Mouse (Mus musculus): ENCODE data around the gene Edar. TPM values are rescaled to one million over a fixed set of nuclear protein-coding genes. Genes with fewer than 3 reads are reported as not detected.

The Edar gene
- polyA plus RNA-seq, 1 experiment from 2014 or later, result 0.17 TPM

GRCm38 (mm10) chr10:58585427-58586223 lies 89.8 kb downstream of the Edar start:
- H3K4me1 ChIP-seq (replicated peaks), result no peaks in the 10 kb centered on the region
- no peak overlapping the region for H3K4me2 ChIP-seq (replicated peaks)
- no peak overlapping the region for H3K9ac ChIP-seq (replicated peaks)
- no peaks in the 10 kb centered on the region for H3K36me3 ChIP-seq
- no peak overlapping the region for H3K4me3 ChIP-seq (replicated peaks)
- no peak for ATAC-seq
- H3K27me3 ChIP-seq, result no peaks in the 10 kb centered on the region
- H3K27ac ChIP-seq, result no peak overlapping the region
- WGBS, result 85% methylated on average over 5 of the region's 5 CpGs
- no peaks in the 10 kb centered on the region; the same call in 1 of the 2 replicates for H3K9me3 ChIP-seq

GRCm38 (mm10) chr10:58560521-58560920 lies 114.9 kb downstream of the Edar start:
- Histone ChIP-seq H3K27ac (no peak overlapping the region), H3K4me3 (replicated peaks) (no peak overlapping the region), H3K36me3 (peaks cover 3% of the 10 kb centered on the region; the same call in 1 of the 2 replicates), H3K4me2 (replicated peaks) (no peak overlapping the region), H3K4me1 (replicated peaks) (no peaks in the 10 kb centered on the region), H3K9ac (replicated peaks) (no peak overlapping the region), H3K9me3 (no peaks in the 10 kb centered on the region), H3K27me3 (no peaks in the 10 kb centered on the region)
- WGBS, result 89% methylated on average over 6 of the region's 6 CpGs
- no peak for ATAC-seq

GRCm38 (mm10) chr10:58559901-58560300 lies 115.6 kb downstream of the Edar start:
- Histone ChIP-seq H3K36me3 (peaks cover 5% of the 10 kb centered on the region; the same call in 1 of the 2 replicates), H3K4me3 (replicated peaks) (no peak overlapping the region), H3K9me3 (no peaks in the 10 kb centered on the region), H3K4me1 (replicated peaks) (no peaks in the 10 kb centered on the region), H3K4me2 (replicated peaks) (no peak overlapping the region), H3K27me3 (no peaks in the 10 kb centered on the region), H3K9ac (replicated peaks) (no peak overlapping the region), H3K27ac (no peak overlapping the region)
- 19% methylated on average over 3 of the region's 3 CpGs for WGBS
- peak; percentile 43; the same call in 1 of the 2 replicates for ATAC-seq

DNA sequence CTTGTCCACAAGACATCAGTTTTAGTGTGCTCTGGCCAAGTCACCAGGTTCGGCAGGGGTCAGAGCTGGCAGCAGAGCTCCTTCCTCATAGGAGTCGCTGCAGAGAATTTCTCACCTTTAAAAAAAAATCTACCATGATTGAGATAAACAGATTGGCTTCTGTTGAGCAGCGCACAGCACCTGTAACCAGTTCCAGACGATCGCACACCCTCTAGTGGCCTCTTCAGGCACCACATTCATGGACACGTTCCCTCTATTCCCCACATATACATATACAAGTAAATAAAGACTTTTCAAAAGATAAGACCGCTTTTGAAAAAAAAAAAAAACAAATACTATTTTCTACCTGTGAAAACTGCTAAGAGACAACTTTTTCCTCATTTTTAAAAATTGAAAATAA lies 116.4 kb downstream of the Edar start:
- Histone ChIP-seq H3K4me1 (replicated peaks) (no peaks in the 10 kb centered on the region), H3K27me3 (no peaks in the 10 kb centered on the region), H3K9ac (replicated peaks) (no peak overlapping the region), H3K36me3 (peaks cover 5% of the 10 kb centered on the region; the same call in 1 of the 2 replicates), H3K9me3 (no peaks in the 10 kb centered on the region), H3K4me3 (replicated peaks) (no peak overlapping the region), H3K4me2 (replicated peaks) (no peak overlapping the region), H3K27ac (no peak overlapping the region)
- ATAC-seq, result no peak
- 30% methylated on average over 7 of the region's 7 CpGs for WGBS

GRCm38 (mm10) chr10:58554693-58555387 lies 120.6 kb downstream of the Edar start:
- ATAC-seq, result no peak
- 91% methylated on average over 8 of the region's 8 CpGs for WGBS
- no peak overlapping the region for H3K27ac ChIP-seq
- no peak overlapping the region for H3K9ac ChIP-seq (replicated peaks)
- H3K36me3 ChIP-seq, result peaks cover 5% of the 10 kb centered on the region; the same call in 1 of the 2 replicates
- no peaks in the 10 kb centered on the region for H3K27me3 ChIP-seq
- H3K9me3 ChIP-seq, result no peaks in the 10 kb centered on the region
- H3K4me1 ChIP-seq (replicated peaks), result no peaks in the 10 kb centered on the region
- H3K4me3 ChIP-seq (replicated peaks), result no peak overlapping the region
- no peak overlapping the region for H3K4me2 ChIP-seq (replicated peaks)

Other genes with a start within 250 kb of the Edar start
- 22.0 and 23.2 TPM in 2 replicates for gene Ranbp2, start 228.7 kb downstream of the Edar start, polyA plus RNA-seq (2015; fragmentation: Nextera tagmentation; extraction: Ambion mirVana)
- gene Ccdc138, start 177.7 kb downstream of the Edar start, polyA plus RNA-seq (2015; fragmentation: Nextera tagmentation; extraction: Ambion mirVana), result 10.5 and 10.8 TPM in 2 replicates
- gene Gm17542, start 42.6 kb upstream of the Edar start, polyA plus RNA-seq (2015; fragmentation: Nextera tagmentation; extraction: Ambion mirVana), result not detected in 2 replicates
- 1.6 and 2.1 TPM in 2 replicates for gene Sh3rf3, start 137.7 kb upstream of the Edar start, polyA plus RNA-seq (2015; fragmentation: Nextera tagmentation; extraction: Ambion mirVana)

Data from midbrain, embryonic 13.5 days (tissue).